Mouse (Mus musculus) small intestine, adult 2 months (tissue): ENCODE measurements around the gene Trim38.
A peak's percentile ranks its signal among the peaks of the same experiment; 100 is the strongest.

Experiments
- CTCF ChIP-seq: fragments of 200-500 bp; IDR thresholded peaks from 2 replicates; pipeline ENCODE4 v1.5.1; 2012; ENCODE audit warnings: low read depth, mild to moderate bottlenecking, control low read depth, inconsistent platforms, low read length, moderate library complexity, mixed read lengths; ENCODE audit not compliant: insufficient replicate concordance, insufficient read length; ENCODE audit errors: extremely low read depth
- POLR2A ChIP-seq: fragments of 200-500 bp; IDR thresholded peaks from 2 replicates; pipeline ENCODE4 v1.6.1; 2012; ENCODE audit warnings: low read depth, mild to moderate bottlenecking, control low read depth, inconsistent platforms, low read length, moderate library complexity

DNA sequence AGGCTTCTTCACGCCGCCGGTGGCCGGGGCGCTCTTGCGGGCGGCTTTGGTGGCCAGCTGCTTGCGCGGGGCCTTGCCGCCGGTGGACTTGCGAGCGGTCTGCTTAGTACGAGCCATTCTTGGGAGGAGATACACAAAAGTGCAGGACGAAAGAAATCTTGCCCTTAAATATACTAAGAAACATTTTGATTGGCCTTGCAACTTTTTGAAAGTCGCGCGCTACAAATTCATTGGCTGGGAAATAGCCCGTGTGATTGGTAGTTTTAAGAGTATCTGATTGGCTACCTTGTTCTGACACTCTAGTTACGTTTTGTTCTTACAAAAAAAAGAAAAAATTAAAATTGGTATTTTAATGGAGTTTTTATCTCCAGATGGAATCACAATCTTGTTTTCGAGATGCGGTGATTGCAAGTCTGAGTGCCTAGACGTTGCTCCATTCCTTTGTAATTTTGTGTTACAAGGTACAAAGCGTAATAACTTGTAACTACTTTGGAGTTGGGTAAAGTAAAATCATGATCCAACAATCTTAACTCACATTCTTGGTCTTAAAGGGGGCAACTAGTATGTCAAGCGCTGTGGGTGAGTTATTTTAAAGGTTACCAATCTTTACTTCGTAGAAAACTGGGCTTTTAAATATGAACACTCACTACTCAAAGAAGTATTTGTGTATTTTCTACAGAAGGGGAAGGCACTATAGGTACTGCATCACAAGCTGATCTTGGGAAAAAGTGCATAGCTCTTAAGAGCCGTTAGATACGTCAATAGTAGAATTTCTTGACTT is 24.1 kb upstream of the Trim38 start, which contains the start of gene Hist1h3c:
- TF ChIP-seq CTCF, result no peak
- TF ChIP-seq POLR2A, result 0 out of 2 replicates have a peak, but pooled peaks have one; percentile 20
